Mouse (Mus musculus): Measurements from ENCODE around the gene Cops2.

- TF ChIP-seq CTCF (IDR thresholded peaks at IDR 0.05; ENCODE audit: low read depth, low read length) (no peak), POLR2A (IDR thresholded peaks at IDR 0.05; ENCODE audit: extremely low read depth, insufficient read depth, low read length) (no peak)
Measured at GRCm38 (mm10) chr2:125851237-125851636, 7.7 kb downstream of the Cops2 start.
